Mouse (Mus musculus) bone marrow, adult 2 months (tissue): ENCODE measurements at regions not wholly inside any gene's neighbourhood (a gene's known extent, or its start where the extent isn't known, plus 50 kb on each side); places are given as distances from the start of the nearest gene placed in this dataset.

Experiments used
- H3K27ac ChIP-seq: fragments of 200-500 bp; 2 replicates; pipeline ENCODE4 v1.5.1; 2012; ENCODE audit warnings: low read depth, mild to moderate bottlenecking, control low read depth, inconsistent platforms, low read length; ENCODE audit not compliant: control insufficient read depth, poor library complexity, insufficient read depth
- H3K4me1 ChIP-seq: fragments of 200-500 bp; 2 replicates; pipeline ENCODE4 v1.6.1; 2011; ENCODE audit warnings: low read length; ENCODE audit not compliant: control insufficient read depth, insufficient read depth
- H3K4me3 ChIP-seq: fragments of 200-500 bp; replicated peaks from 2 replicates; pipeline ENCODE3; 2011; ENCODE audit warnings: mild to moderate bottlenecking, low read depth, low read length, control low read depth; ENCODE audit not compliant: control insufficient read depth
- CTCF ChIP-seq: fragments of 200-500 bp; IDR thresholded peaks from 2 replicates; pipeline ENCODE4 v1.5.1; 2011; ENCODE audit warnings: low read length, control low read depth; ENCODE audit not compliant: control insufficient read depth, insufficient read depth
- POLR2A ChIP-seq: fragments of 200-500 bp; IDR thresholded peaks from 2 replicates; pipeline ENCODE4 v1.6.1; 2011; ENCODE audit warnings: low read depth, mild to moderate bottlenecking, control low read depth, low read length, borderline replicate concordance; ENCODE audit not compliant: control insufficient read depth
- WGBS: fragments of 180-500 bp; shearing (Covaris S2); methylation state at CpG from one replicate; pipeline ENCODE4 v1.1.7; 2018; 5-methylcytosine and 5-hydroxymethylcytosine counted together

- 21% methylated on average over 7 of the region's 7 CpGs for WGBS
- H3K4me1 ChIP-seq = peaks cover 2% of the 10 kb centered on the region
- TF ChIP-seq POLR2A (no peak), CTCF (no peak)
- no peak overlapping the region for H3K27ac ChIP-seq
- no peak overlapping the region for H3K4me3 ChIP-seq
These were observed 56.8 kb upstream of the Edn1 start for GRCm38 (mm10) chr13:42244240-42245086.

DNA sequence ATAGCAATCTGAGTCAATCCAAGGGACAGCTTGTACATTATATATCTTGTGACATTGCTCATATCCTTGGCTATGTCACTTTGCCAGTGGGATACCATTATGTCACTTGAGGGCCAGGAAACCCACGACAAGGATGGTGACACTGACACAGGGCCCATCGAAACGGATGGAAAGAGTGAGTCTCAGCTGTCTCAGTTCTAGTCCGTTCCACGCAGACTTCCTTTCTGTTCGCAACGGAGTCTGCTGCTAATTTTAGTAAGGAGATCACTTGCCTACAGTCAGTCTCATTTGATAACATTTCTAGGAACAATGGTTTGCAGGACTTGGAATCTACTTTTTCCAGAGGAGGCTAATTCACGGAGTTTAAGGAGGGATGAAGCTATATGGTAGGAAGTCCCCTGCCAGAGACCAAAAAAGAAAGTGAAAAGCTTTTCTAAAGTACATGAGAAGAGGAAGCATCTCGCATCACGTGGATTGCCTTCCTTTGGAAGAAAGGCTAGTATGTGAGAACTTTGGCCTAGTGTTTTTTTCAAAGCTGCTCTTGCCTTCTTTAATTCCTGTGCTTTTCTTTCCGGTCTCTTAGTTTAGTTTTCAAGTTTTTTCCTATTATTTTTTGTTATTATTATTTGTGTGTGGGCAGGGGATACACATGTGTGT lies 55.4 kb upstream of the Edn1 start:
- H3K4me1 ChIP-seq = peaks cover 2% of the 10 kb centered on the region
- TF ChIP-seq POLR2A = no peak
- no peak for TF ChIP-seq CTCF
- peak overlapping the region; percentile 40 for H3K4me3 ChIP-seq
- WGBS = 3% methylated on average over 11 of the region's 11 CpGs
- peak overlapping the region; percentile 21; the same call in 1 of the 2 replicates for H3K27ac ChIP-seq
